Mouse (Mus musculus) heart, adult 9 months (tissue): ENCODE results near the gene Ubr4.
"Not testable (repeated sequence)": the region's sequence is repeated elsewhere in the genome, so short reads cannot be mapped to it uniquely, and the experiment has no call there.

Experiments
- DNase-seq, 2 experiments: peaks; one replicate each; pipeline ENCODE4 v3.0.0; 2022; ENCODE audit warnings: low spot score in 2 of 2

The Ubr4 gene

DNA sequence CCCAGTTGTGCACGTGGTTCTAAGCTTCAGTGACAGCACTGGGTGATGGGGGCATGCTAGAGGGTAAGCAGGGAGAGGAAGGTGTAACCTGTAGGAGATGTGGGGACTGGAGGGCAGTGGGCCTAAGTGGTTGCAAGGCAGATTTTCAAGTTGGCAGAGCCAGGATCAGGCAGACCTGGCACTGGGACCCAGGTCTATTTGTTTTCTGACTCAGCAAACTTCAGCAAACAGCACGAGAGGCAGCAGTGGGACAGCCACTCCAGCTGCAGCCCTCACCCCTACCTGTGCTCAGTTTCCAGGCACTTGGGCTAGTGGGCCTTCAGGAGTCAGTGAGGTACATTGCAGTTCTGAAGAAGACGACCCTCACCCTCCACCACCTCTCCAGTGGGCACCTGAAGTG is 4.8 kb downstream of the Ubr4 start:
- DNase-seq: no peak

DNA sequence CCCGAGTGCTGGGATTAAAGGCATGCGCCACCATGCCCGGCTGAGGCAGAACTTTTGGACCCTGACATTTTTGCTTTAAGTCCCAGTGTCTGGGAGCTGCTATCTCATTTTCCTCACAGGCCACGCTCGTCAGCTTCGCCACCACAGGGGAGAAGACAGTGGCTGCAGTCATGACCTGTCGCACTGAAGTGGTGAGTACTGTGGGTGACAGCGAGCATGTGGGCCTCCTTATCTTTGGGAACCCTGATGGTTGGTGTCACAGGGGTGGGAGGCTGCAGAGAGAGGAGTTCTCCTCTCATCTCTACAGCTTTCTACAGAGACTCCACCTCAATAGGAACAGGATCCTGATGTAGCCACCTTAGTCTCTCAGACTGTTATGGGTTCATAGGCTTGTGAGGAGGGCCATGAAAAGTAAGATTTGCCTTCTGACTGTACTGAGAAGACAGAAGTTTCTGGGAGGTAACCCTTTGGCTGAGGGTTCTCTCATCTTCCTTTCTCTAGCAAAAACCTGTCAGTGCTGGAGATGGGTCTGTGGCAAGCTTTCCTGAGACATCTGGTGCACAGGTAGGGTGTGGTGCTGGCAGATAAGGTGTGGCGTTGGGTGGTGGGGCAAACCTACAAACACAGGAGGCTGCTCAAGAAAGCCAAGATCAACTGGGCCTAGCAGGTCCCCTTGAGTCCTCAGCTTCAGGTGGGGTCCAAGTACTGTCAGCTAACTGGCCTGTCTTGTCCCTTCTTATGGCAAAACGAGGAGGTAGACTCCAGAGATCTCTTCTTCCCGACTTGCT is 8.5 kb downstream of the Ubr4 start:
- DNase-seq: no peak

DNA sequence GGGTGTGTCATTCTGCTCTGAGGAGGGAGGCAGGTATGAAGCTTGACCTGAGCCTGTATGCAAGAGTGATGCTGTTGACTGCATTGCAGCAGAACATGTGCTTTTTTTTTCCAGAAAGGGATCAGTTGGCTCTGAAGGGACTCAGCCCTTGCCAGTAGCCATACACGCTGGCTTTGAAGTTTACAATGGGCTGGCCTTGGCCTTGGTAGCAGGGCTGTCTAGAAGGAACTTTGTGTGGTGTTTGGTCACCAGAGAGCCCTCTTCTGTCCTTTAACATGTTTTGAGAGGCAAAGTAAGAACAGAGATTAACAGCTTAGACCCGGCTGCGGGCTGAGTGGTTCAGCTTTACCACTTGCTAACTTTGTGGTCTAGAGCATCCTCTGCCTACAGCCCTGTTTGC is 14.9 kb downstream of the Ubr4 start:
- DNase-seq: no peak

DNA sequence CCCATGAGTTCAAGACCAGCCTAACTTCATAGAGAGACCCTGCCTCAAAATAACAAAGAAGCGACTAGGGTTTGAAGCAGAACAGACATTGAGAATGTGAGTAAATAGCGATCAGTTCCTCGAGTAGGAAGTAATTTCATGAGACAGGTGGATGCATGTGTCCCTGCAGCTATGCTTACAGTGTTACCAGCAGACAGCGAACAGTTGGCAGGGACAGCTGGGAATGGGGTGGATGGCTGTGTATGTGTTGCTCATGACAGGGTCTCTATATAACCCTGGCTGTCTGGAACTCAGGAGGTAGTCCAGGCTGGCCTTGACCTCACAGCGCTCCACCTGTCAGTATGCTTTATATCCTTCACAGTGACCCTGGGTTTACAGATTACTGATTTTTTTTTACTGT is 15.6 kb downstream of the Ubr4 start:
- DNase-seq: no peak

DNA sequence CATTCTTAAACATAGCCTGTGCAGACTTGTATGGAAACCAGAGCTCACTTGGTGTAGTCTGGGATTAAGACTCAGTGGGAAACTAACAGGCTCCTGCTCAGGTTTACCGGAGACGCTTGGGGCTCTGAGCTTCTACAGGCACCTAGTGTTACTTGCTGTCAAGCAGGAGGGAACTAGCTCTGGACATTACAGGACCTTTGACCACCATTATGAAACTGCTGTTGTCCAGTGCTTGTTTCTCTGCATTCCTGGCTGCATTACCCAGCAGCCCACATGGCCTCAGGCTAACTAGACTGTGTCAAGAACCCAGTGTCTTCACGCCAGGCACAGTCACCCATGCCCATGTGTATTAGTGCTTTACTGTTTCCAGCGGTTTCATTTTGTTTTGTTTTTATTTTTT is 20.7 kb downstream of the Ubr4 start:
- DNase-seq: no peak

DNA sequence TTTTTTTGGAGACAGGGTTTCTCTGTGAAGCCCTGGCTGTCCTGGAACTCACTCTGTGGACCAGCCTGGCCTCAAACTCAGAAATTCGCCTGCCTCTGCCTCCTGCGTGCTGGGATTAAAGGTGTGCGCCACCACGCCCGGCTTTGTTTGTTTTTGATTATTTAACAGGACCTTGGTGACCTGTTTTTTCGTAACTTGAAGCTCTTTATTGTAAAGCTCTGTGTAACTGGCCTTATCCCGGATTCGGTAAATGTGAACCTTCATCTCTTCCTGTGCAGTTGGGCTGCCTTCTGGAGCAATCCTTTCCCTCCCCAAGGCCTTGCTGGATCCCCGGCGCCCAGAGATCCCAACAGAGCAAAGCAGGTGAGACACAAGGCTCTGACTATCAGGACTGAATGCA is 21.1 kb downstream of the Ubr4 start:
- DNase-seq: no peak

DNA sequence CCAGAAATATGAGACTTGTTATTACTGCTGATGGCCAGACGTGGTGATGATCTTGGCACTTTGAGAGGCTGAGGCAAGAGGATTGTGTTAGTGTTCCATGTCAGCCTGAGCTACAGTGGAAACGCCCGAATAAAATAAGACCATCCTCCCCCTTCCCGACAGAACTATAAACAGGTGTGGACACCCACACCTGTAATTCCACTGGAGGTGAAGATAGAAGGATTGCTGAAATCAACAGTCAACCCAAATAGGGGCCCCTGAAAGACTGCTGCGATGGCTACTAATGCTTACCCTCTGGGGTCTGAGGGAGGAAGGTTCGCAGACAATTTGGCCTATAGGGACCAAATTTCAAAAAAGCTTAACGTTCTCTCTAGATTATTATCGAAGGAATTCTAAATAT is 27.3 kb downstream of the Ubr4 start:
- no peak for DNase-seq

DNA sequence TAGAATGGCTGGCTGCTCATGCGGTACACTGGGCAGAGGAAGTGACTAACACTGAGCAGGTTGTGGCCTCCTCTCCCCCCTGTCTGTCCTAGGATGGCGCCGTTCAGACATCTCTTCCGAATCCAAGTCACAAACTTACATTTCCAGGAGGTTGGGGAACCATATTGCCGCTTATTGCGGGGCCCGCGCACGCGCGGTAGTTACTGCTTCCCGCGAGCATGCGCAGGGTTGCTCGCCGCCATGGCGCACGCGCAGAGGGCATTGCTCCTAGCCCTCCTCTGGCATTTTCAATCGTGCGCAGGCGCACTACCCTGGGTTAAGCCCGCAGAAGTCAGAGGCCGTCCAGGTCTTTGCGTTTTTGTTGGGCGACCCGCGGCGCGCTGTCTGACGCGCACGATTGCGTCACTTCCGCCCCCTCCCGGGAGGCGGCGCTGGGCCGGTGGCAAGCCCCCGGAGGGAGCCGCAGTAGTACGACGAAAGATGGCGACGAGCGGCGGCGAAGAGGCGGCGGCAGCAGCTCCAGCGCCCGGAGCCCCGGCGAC is 27.9 kb downstream of the Ubr4 start:
- peak; percentile 100 for DNase-seq

DNA sequence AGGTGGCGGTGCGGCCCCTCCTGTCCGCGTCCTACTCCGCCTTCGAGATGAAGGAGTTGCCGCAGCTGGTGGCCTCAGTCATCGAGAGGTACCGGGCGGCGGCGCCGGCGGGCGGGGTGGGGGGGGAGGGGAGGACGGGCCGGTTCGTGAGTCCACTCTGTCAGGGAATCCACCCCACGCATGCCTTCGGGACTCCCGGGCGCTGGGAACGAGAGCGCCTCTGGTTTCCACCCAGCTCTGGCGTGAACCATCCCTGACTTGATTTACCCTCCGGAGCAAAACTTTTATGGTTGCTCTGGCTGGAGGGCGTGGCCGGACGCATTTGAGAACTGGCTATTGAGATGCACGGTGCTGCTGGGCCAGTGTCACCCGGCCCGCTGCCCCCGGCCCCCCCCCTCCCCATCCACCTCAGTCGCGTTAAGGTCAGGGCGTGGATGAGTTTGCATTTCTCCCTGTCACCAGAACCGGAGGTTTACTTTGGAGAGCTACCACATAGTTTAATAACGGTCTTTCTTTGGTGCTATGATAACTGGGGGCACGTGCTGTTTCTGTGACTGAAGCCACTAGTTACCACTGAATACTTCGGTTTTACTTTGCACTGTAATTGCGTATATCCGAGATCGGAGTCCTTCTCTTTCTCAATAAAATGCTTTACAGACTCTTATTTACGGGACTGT is 28.5 kb downstream of the Ubr4 start:
- DNase-seq: no peak

DNA sequence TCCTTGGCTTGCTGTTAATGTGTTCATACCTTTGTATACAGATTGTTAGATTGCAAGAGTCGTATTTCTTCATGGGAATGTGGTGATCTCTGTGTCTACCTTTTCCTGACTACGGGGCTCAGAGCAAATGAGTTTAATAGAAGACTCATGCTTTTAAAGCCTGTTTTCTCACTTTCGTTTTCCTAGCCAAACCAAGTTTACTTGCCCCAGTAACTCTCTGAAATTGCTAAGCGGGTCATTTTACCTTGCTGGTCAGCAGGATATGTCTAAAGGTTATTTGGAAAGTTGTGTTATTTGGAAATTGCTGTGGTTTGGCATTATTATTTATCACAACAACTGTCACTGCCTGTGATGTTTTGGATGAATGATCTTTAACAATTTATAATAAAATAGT is 29.0 kb downstream of the Ubr4 start:
- DNase-seq: no peak

DNA sequence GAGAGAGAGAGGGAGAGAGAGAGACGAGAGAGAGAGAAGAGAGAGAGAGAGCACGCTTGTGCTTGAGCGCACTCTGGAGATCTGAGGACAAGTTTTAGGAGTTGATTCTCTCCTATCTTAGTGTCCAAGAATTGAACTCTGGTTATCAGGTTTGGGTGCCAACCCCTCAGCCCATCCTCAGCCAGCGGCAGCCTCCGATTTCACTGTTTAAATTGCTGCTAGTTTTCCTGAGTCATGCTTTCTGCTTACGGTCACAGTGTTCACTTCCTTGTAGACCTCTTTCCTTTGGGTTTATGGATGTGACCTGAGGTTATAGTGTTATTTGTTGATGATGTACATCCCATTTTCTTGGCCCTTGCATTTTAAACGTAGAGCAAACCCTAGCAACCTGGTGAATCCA is 29.8 kb downstream of the Ubr4 start:
- DNase-seq: no peak

DNA sequence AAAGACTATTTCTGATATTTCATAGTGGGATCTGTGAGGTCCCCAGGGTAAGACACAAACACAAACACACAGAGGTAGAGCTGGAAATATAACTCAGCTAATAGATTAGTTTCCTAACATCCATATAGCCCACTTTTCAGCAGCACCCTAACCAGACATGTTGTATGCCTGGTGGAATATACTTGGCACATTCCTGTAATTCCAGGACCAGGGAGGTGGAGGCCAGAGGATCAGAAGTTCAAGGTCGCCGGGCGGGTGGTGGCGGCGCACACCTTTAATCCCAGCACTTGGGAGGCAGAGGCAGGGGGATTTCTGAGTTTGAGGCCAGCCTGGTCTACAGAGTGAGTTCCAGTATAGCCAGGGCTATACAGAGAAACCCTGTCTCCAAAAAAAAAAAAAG is 33.4 kb downstream of the Ubr4 start:
- not testable (repeated sequence) for DNase-seq

DNA sequence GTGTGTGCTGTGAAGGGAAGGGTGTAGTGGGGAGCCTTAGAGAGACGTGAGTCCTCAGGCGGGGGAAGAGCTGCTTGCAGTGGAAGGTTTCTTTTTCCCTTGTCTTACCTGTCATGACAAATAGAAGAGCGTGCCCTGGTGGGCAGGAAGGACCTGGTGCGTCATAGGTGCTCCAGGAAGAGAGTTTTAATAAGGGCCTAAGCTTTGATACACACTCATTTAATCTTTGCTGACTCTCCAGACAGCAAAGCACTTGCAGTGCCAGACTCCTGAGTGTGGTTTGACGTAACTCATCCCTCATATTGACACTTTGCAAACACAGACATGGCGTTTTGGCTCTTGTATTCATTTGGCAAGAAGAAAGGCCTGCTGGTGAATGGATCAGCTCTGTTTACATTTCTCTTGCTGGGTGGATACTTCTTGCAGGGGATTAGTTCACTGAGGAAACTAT is 34.5 kb downstream of the Ubr4 start:
- peak; percentile 22 to 38 for DNase-seq

DNA sequence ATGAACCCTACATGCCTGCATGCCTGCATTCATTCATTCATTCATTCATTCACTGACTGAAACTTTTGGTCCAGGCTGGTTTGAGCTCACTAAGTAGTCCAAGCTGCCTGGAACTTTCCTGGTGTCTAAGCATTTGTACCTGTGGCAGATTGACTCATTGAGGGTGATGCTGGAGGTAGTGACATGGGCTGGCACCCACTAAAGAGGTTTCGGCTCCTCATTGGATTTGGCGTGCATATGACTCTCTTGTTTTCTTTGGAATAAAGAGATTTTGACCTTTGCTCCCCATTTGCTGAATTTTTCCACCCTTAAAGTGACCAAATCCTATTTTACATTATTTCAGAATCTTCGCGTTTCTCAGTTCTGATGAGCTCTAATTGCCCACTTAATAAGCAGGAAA is 37.1 kb downstream of the Ubr4 start:
- DNase-seq: no peak

DNA sequence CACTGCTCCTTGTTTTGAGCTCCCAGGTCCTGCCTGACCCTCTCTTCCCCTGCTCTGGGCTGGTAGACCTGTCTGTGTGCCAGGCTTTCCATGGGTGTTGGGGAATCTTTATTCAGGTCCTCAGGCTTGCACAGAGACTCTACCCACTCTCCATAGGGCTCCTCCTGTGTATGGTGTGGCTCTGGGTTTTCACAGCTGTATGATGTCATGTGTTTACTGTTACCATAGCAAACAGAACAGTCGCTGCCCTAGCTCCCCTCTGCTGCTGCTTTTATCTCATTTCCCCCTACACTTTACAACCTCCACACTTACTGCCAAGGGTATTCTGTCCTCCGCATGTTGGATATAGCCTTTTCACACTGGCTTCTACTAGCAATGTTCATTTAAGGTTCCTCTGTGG is 43.0 kb downstream of the Ubr4 start:
- DNase-seq: no peak

DNA sequence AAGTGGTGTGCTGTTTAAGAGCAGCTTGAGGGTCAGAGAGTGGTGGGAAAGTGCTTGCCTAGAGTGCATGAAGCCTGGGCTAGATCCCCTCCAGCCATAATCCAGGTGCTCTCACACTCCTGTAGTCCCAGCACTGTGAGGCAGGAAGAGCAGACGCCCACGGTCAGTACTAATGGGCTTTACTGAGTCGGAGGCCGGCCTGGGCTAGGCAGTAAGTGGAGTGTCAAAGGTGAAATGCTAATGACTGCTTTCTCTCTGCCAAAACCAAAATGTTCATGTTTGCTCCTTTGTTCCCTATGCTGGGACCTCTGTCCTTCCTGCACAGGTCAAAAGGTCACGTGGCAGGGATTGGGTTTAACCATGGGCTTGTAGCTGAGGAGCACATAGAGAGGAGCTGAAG is 48.1 kb downstream of the Ubr4 start:
- no peak for DNase-seq

DNA sequence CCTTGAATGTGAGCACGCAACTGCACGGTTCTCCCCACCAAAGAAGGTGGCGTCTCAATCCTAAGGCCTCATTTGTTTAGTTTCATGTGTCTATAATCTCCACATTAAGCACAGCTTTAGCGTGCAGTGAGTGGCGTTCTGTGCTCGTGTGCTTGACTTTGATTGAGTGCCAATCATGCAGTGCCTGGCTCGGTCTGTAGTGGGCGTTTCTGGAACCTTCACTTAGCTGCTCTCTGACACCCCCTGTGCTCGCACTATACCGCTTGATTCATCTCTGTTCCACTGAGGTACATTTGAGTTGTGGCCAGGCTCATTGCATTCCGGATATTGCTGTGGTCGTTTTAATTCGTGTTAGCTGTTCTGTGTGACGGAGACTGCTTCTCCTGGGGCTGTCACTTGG is 50.8 kb downstream of the Ubr4 start:
- no peak for DNase-seq

DNA sequence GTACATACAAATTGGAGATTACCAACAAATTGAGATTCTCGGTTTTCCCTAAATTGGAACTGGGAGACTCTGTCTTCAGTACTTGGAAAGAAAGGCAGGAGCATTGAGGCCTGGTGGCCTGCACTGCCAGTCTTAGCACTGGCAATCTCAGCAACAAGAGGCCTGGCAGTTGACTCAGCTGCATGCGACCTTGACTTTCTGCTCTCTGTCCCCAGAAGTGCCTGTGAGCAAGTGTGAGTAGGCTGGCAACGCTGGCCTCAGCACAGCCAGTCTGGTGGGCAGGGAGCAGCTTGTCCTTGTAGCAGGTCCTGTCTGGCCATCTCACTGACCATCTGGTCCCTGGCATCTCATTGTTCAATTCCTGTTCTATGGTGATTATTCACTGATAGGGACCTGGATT is 58.9 kb downstream of the Ubr4 start:
- peak; percentile 31 to 37 for DNase-seq

DNA sequence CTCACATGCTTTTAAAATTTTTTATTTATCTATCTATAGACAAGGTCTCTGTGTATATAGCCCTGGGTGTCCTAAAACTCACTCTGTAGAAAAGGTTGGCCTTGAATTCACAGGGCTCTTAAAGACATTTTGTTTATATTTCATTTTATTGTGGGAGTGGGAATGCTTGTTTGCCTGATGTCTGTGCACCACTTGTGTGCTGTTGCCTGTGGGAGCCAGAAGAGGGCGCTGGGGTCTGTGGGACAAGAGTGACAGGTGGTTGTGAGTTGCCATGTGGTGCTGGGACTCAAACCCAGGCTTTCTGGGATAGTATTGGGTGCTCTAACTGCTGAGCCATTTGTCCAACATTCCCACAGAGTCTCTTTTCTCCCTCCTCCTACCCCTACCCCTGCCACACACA is 65.5 kb downstream of the Ubr4 start:
- no peak for DNase-seq

DNA sequence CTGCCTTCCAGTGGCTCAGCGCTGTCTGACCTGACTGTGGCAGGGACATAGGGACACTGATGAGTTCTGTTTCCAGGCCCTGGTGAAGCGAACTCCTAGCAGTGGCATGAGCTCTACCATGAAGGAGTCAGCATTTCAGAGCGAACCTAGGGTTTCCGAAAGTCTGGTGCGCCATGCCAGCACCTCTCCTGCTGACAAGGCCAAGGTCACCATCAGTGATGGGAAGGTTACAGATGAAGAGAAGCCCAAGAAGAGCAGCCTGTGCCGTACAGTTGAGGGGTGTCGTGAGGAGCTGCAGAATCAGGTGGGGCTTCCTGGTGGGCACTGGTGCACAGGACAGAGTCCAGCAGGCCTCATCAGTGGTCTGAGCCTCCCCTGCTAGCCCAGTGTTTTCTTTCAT is 69.2 kb downstream of the Ubr4 start:
- DNase-seq: no peak

DNA sequence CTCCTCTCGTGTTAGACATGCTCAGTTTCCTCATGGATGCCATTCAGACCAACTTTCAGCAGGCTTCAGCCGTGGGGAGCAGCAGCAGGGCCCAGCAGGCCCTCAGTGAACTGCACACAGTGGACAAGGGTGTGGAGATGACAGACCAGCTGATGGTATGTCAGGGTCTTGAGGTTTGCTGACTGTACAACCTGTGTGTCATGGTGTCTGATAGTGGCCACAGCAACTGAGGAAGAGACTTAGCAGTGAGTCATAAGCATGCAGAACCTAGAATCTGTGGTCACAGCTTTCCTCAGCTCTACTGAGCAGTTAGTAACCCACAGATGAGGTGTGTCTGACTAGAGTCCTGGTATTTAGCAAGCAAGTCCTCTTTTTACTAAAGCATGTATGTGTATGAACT is 70.0 kb downstream of the Ubr4 start:
- no peak for DNase-seq

DNA sequence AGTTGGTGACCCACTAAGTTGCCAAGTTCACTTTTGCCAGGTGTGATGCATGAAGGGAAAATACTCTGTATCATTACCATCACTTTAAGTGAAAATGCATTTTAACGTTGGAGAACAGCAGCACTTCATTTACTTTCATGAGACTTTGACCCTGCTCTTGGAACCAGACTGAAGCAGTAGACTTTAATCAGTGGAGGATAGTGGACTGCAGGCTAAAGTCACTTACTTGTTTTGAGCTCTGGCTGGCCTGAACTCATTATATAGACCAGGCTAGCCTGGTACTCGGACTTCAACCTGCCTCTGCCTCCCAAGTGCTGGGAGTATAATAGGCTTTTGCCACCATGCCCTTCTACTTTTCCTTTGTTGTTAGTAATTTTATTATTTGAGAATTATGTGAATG is 70.9 kb downstream of the Ubr4 start:
- no peak for DNase-seq

DNA sequence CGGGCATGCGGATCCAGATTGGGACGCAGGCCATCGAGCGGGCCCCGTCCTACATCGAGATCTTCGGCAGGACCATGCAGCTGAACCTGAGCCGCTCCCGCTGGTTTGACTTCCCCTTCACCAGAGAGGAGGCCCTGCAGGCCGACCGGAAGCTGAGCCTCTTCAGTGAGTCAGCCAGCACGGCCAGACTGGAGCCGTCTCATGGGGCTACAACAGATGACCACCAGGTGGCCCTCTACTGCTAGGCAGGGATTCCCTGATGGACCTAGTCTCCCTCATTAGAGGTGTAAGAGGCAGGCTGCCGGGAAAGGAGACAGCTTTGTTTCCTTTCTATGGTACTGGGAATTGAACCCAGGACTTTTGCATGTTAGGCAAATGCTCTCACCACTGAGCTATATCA is 77.8 kb downstream of the Ubr4 start:
- DNase-seq: peak; percentile 71
